Mouse (Mus musculus): Measurements from ENCODE around the gene Efr3b.
"Not testable (repeated sequence)": the region's sequence is repeated elsewhere in the genome, so short reads cannot be mapped to it uniquely, and the experiment has no call there.

The Efr3b gene

DNA sequence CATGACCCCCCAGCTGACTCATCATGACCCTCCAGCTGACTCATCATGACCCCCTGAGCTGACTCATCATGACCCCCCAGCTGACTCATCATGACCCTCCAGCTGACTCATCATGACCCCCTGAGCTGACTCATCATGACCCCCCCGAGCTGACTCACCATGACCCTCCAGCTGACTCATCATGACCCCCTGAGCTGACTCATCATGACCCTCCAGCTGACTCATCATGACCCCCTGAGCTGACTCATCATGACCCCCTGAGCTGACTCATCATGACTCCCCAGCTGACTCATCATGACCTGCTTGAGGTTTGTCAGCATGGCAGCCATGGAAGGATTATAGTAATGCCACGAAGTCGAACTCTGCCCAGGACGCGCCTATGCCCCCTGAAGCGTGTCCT is 65.5 kb downstream of the Efr3b start:
- not testable (repeated sequence) for DNase-seq

DNA sequence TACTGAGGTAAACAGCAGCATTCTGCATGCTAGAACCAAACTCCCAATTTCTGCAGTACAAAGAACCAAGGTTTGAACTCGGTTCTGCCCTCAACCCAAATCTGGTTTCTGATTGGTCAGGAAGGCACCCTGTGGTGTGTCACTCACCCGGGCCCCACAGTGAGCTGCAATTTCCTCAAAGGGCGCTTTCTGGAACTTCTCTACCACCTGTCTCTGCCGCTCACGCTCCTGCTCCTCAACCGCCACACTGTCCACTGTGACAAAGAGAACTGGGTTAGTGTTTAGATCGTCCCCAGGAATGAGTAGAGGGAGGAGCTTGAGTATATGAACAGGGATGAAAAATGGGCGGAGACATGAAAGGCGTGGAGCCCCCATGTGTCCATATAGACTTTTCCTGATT is 70.3 kb downstream of the Efr3b start:
- DNase-seq: no peak

DNA sequence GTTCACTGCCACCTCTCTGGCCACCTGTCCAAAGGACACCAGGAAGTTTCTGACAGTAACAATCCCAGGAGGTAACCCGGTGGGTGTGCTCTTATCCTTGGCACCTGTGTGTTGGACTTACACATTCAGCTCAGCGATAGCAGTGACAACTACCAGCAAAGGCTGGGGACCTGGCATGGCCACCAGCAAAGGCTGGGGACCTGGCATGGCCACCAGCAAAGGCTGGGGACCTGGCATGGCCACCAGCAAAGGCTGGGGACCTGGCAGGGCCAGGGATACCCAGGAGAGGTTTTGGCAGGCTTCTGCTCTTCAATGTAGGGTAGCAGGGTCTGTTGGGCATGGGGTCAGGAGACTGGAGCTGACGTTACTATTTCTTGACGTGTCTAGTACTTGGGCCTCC is 71.5 kb downstream of the Efr3b start:
- DNase-seq: no peak

DNA sequence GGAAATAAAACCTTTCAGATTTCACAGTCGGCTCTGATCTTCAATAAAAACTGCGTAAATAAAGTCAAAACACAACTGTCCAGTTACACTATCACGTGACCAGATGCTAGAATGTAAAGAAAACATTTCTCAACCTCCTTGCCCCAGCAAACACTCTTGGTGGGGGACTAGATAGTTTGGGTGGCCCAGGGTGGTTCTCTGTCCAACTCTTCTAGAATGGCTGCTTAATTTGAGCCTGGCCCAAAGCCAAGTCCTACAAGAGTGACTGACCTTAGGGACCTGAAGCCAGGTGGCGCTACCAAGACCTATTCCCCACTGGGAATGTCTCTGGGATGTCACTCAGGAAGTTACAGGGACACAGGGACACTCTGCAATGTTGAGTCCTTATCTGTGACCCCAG is 78.2 kb downstream of the Efr3b start:
- no peak for DNase-seq

DNA sequence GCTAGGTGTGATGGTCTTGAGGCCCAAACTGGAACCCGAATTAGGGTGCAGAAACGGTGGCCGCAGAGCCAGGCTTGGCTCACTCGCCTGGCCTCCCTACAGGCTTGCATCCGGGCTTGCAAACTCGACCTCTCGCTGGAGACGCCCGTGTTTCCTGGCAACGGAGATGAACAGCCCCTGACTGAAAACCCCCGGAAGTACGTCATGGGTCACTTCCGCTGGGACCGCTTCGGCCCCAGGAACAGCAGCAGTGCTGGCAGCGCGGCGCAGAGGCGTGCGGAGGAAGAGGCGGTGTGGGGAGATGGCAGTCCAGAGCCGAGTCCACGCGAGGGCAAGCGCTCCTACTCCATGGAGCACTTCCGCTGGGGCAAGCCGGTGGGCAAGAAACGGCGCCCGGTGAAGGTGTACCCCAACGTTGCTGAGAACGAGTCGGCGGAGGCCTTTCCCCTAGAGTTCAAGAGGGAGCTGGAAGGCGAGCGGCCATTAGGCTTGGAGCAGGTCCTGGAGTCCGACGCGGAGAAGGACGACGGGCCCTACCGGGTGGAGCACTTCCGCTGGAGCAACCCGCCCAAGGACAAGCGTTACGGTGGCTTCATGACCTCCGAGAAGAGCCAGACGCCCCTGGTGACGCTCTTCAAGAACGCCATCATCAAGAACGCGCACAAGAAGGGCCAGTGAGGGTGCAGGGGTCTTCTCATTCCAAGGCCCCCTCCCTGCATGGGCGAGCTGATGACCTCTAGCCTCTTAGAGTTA is 78.7 kb downstream of the Efr3b start:
- DNase-seq: peak; percentile 86

GRCm38 (mm10) chr12:3956351-3956750 is 82.4 kb downstream of the Efr3b start:
- DNase-seq: no peak

- DNase-seq: no peak
Observed at GRCm38 (mm10) chr12:3955371-3955770, 83.3 kb downstream of the Efr3b start.

- no peak for DNase-seq
Observed at GRCm38 (mm10) chr12:3954651-3955050, 84.1 kb downstream of the Efr3b start, which contains the start of gene Pomc. Gene Pomc, plus strand, starts transcription at chr12:3954951.

GRCm38 (mm10) chr12:3947503-3947902 is 91.2 kb downstream of the Efr3b start:
- DNase-seq: no peak

DNA sequence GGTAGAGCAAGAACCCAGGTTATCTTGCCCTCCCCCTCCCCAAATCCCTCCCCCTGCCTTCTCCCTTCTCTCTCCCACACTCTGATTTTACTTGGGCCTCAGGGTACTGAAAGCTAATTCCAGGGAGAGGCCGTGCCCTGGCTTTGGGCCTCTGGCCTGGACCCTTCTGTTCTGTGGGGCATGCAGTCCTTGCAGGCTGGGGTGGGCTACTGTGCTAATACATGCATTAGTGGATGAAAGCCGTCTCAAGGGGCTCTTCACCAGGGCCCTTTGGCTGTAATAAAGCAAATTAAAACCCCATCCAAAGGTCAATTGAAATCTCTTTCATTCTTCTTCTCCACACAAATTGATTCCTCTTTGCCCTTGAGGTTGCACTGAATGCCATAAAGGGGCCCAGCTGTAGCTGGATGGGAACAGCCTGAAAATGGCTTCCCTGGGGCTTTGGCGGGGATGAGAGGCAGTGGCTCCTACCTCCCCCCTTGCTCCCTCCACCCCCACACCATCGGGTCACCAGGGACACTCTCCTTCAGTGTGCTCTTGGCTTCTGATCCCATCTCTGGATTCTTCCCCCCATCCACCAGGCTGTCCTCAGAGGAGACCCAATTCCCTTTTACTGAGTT is 94.2 kb downstream of the Efr3b start:
- DNase-seq: no peak

DNA sequence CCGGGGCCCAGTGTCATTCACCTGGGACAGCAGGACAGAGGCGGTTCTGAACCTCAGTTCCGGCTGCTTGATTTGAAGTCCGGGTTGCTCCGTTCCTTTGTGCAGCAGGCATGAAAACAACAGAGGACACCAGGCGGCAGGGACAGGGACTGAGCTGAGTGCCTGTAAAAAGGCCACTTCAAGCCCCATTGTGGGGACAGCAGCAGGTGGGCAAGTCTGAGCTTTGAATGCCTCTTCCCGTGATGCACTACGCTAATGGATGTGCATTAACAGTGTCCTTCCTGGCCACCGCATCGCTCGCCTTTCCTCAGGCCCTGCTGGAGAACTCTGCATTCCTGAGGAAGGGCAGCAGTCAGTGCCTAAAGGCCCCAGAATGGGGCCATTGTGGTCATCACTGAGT is 96.7 kb downstream of the Efr3b start:
- DNase-seq: no peak

DNA sequence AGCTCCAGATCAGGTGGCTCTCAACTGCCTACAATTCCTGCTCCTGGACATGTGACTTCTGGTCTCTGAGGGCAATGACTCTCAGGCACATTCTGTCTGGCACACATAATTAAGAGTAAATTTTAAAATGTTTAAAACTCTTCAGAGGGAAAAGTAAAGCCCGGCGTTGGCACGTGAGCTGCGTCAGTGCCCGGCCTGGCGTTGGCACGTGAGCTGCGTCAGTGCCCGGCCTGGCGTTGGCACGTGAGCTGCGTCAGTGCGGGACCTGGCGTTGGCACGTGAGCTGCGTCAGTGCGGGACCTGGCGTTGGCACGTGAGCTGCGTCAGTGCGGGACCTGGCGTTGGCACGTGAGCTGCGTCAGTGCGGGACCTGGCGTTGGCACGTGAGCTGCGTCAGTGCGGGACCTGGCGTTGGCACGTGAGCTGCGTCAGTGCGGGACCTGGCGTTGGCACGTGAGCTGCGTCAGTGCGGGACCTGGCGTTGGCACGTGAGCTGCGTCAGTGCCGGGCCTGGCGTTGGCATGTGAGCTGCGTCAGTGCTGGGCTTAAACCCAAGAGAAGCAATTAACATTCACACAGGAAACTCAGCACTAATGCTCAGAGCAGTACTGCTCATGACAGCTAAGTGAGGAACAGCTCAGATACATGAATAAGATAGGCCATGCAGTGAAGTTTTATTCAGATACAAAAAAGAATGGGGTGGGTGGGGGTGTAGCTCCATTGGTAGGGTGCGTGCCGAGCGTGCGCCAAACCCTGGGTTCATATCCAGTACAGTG is 108.4 kb downstream of the Efr3b start:
- DNase-seq: peak; percentile 58

DNA sequence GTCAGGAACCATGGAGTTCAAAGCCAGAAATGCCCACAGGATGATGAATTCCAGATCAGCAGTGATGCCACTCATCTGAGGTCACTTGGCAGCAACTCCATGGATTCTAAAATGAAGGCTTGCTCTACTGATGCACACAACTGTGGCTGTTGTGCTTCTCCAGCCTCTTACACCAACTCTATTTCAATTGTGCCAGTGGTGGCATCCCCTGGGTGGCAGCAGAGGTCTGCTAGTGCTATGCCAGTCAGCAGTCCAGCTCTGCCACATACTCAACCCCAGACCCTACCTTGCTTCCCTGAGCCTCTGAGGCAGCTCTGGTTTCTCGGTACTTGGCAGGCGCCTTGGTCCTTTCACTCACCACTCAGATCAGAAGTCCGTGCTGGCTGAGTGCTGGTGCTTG is 109.9 kb downstream of the Efr3b start:
- peak; percentile 24 for DNase-seq

GRCm38 (mm10) chr12:3926127-3926526 is 112.6 kb downstream of the Efr3b start:
- DNase-seq: peak; percentile 52

- no peak for DNase-seq
Observed at GRCm38 (mm10) chr12:3919423-3919822, 119.3 kb downstream of the Efr3b start.

- no peak for DNase-seq
Observed at GRCm38 (mm10) chr12:3918577-3918976, 120.1 kb downstream of the Efr3b start.

- no peak for DNase-seq
Observed at GRCm38 (mm10) chr12:3917668-3918341, 120.9 kb downstream of the Efr3b start.

DNA sequence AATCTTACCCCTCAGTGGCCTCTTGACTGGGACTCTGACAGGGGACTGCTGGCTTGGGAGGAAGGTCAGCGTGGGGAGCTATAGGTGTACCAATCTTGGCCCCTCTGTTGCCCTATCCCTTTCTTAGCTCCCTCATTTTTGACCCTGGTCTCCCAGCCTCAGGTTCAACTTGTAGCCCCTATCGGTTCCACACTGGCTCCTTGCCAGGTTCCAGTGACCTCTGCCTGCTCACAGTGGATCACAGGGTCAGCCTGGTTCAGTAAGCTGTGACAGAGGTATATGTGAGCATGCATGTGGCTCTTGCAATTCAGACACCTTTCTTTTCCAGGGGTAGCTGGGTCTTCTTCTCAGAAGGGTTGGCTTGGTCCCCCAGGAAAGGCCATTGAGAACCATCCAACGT is 122.9 kb downstream of the Efr3b start:
- no peak for DNase-seq

All from right cerebral cortex, postnatal 25 days (tissue).